Mouse (Mus musculus): ENCODE data around the gene Pex16. TPM values are rescaled to one million over a fixed set of nuclear protein-coding genes. Genes with fewer than 3 reads are reported as not detected.
A peak's percentile ranks its signal among the peaks of the same experiment; 100 is the strongest.

The Pex16 gene
- polyA plus RNA-seq (2015; fragmentation: Nextera tagmentation; extraction: Ambion mirVana): 41.3 and 47.5 TPM in 2 replicates

DNA sequence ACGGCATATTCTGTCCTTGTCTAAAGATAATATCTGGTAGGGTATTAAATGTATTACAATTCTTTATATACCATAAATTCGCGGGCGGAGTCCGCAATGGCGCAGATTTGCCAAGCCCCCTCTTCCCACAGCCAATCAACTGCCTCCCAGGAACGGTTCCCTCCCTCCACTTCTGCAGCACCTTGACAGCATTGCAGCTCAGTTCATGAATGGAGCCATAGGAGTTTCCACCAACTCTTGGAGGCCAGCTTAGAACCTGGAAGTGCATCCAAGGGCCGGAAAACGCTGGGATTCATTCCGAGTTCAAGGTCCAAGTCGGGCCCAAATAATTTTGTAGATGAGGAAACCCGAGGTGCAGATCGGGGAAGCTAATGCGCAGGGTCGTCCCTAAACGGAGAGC lies at the start of gene Pex16, which contains the start of gene Large2:
Gene Pex16, plus strand, starts transcription at position 163 of the 400 bp plus-strand sequence.
Gene Large2, minus strand, starts transcription at position 356 of the 400 bp plus-strand sequence.
- H3K27ac ChIP-seq: peak within 1 kb of the TSS; percentile 85
- peak within 1 kb of the TSS; percentile 85 for H3K4me3 ChIP-seq
- H3K4me1 ChIP-seq: peaks cover 53% of the 10 kb centered on the region
- ATAC-seq (replicated peaks): peak; percentile 53
- H3K4me2 ChIP-seq: peak within 1 kb of the TSS; percentile 84
- 6% methylated on average over 16 of the region's 16 CpGs for WGBS
- H3K9me3 ChIP-seq: no peaks in the 10 kb centered on the region
- H3K36me3 ChIP-seq (replicated peaks): peaks cover 9% of the 10 kb centered on the region; the same call in 1 of the 2 replicates
- peak within 1 kb of the TSS; percentile 65 for H3K9ac ChIP-seq
- peaks cover 20% of the 10 kb centered on the region for H3K27me3 ChIP-seq (replicated peaks)

- no peak for ATAC-seq (replicated peaks)
- 84% methylated on average over 7 of the region's 7 CpGs for WGBS
These were observed 48.8 kb upstream of the Pex16 start for GRCm38 (mm10) chr2:92325676-92326075.

DNA sequence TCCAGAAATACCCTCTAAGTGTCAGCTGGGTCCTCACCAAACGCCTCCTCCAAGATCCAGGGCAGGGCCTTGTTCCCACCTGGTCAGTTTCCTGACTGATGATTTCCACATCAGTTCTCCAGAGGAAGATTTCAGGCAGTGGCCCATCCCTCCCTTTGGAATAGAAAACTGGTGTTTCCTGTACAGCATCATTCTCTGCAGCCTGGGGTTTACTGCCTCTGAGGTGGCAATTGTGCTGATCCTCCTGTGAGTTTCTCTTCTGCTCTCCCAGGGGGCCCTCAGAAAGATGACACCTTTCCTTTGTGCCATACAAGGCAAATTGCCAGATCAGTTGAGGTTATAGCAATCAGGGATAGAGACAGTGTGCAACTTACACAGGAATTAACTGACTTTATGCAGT lies 48.3 kb upstream of the Pex16 start:
- Histone ChIP-seq H3K9ac (no peak overlapping the region), H3K36me3 (replicated peaks) (peaks cover 6% of the 10 kb centered on the region), H3K4me1 (no peaks in the 10 kb centered on the region), H3K4me2 (no peak overlapping the region), H3K9me3 (no peaks in the 10 kb centered on the region), H3K27me3 (replicated peaks) (no peaks in the 10 kb centered on the region), H3K4me3 (no peak overlapping the region), H3K27ac (no peak overlapping the region)
- WGBS: 86% methylated on average over 1 of the region's 1 CpGs
- no peak for ATAC-seq (replicated peaks)

More at GRCm38 (mm10) chr2:92325676-92326075, 48.8 kb upstream of the Pex16 start:
- Histone ChIP-seq H3K9ac (no peak overlapping the region), H3K9me3 (no peaks in the 10 kb centered on the region), H3K4me3 (no peak overlapping the region), H3K4me1 (no peaks in the 10 kb centered on the region), H3K4me2 (no peak overlapping the region), H3K36me3 (replicated peaks) (peaks cover 6% of the 10 kb centered on the region), H3K27me3 (replicated peaks) (no peaks in the 10 kb centered on the region), H3K27ac (no peak overlapping the region)

DNA sequence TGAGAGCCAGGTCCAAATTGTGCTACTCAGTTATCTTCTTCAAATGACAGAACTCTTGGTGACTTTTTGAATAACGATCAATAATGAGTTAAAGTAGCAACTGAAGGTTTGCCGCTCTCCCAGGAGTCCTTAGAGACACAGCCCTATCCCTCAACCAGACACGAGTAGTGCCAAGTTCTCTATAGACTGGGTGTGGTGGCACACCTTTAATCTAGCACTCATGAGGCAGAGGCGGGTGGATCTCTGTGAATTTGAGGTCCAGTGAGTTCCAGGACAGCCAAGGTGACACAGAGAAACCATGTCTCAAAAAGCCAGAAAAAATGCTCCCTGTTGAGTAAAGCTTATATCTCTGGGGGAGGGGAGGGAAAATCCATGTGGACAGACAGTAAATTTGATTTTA lies 46.9 kb upstream of the Pex16 start:
- WGBS: 91% methylated on average over 4 of the region's 4 CpGs
- Histone ChIP-seq H3K27ac (no peak overlapping the region), H3K4me2 (no peak overlapping the region), H3K4me3 (no peak overlapping the region), H3K9me3 (no peaks in the 10 kb centered on the region), H3K9ac (no peak overlapping the region), H3K27me3 (replicated peaks) (no peaks in the 10 kb centered on the region), H3K36me3 (replicated peaks) (peaks cover 3% of the 10 kb centered on the region; the same call in 1 of the 2 replicates), H3K4me1 (no peaks in the 10 kb centered on the region)
- no peak for ATAC-seq (replicated peaks)

GRCm38 (mm10) chr2:92328206-92328605 lies 46.3 kb upstream of the Pex16 start:
- 91% methylated on average over 8 of the region's 8 CpGs for WGBS
- Histone ChIP-seq H3K4me1 (no peaks in the 10 kb centered on the region), H3K27me3 (replicated peaks) (no peaks in the 10 kb centered on the region), H3K36me3 (replicated peaks) (no peaks in the 10 kb centered on the region; the same call in 1 of the 2 replicates), H3K9ac (no peak overlapping the region), H3K4me3 (no peak overlapping the region), H3K27ac (no peak overlapping the region), H3K9me3 (no peaks in the 10 kb centered on the region), H3K4me2 (no peak overlapping the region)
- ATAC-seq (replicated peaks): no peak

DNA sequence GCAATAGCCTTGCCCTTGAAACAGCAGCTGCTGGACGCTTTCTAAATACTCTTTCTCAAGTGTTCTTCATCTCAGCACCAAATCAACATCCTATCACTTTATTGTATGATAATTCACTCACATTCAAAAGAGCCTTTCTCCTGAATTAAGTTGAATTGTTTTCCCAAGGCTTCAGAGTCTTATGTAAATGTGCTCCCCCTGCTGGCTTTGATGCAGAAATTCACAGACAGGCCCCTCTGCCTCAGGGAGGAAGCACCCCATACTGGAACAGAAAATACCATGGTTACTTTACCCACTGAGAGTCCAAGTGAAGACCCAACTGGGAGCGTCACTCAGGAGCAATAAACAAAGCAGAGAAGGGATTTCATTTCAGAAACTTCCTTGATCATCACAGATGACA lies 43.6 kb upstream of the Pex16 start:
- H3K4me3 ChIP-seq: no peak overlapping the region
- H3K9me3 ChIP-seq: no peaks in the 10 kb centered on the region
- H3K9ac ChIP-seq: no peak overlapping the region
- no peaks in the 10 kb centered on the region for H3K27me3 ChIP-seq (replicated peaks)
- H3K36me3 ChIP-seq (replicated peaks): peaks cover 10% of the 10 kb centered on the region
- ATAC-seq (replicated peaks): 0 out of 2 replicates have a peak, but pooled peaks have one; percentile 39
- H3K4me1 ChIP-seq: no peaks in the 10 kb centered on the region
- H3K27ac ChIP-seq: no peak overlapping the region
- H3K4me2 ChIP-seq: no peak overlapping the region
- WGBS: 60% methylated on average over 2 of the region's 2 CpGs

DNA sequence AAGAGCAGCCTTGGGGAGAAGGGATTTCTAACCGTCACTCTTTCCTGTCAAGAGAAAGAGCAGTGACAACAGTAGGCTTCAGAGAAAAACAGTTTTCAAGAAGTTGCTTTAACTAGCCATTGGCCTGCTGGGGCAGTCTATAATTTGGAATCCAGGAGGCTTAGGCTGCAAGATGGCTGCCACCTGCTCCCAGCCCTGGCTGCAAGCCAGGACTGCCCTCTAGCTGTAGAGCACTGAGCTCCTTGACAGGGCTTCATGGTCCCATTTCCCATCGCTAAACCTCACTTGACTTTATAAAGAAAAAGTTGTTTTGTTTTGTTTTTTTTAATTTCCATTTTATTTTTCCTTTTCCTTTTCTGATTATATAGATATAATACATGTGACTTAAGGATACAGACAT lies 43.1 kb upstream of the Pex16 start:
- H3K9me3 ChIP-seq: no peaks in the 10 kb centered on the region
- H3K4me3 ChIP-seq: no peak overlapping the region
- ATAC-seq (replicated peaks): no peak
- no peaks in the 10 kb centered on the region for H3K4me1 ChIP-seq
- H3K27me3 ChIP-seq (replicated peaks): no peaks in the 10 kb centered on the region
- no peak overlapping the region for H3K27ac ChIP-seq
- no peak overlapping the region for H3K4me2 ChIP-seq
- WGBS: 76% methylated on average over 2 of the region's 2 CpGs
- H3K9ac ChIP-seq: no peak overlapping the region
- H3K36me3 ChIP-seq (replicated peaks): peaks cover 10% of the 10 kb centered on the region

GRCm38 (mm10) chr2:92331871-92332270 lies 42.6 kb upstream of the Pex16 start:
- Histone ChIP-seq H3K4me1 (no peaks in the 10 kb centered on the region), H3K27me3 (replicated peaks) (no peaks in the 10 kb centered on the region), H3K36me3 (replicated peaks) (peaks cover 10% of the 10 kb centered on the region), H3K9ac (no peak overlapping the region), H3K9me3 (no peaks in the 10 kb centered on the region), H3K4me2 (no peak overlapping the region), H3K4me3 (no peak overlapping the region), H3K27ac (no peak overlapping the region)
- 95% methylated on average over 2 of the region's 2 CpGs for WGBS
- ATAC-seq (replicated peaks): no peak

- Histone ChIP-seq H3K9me3 (no peaks in the 10 kb centered on the region), H3K27me3 (replicated peaks) (no peaks in the 10 kb centered on the region), H3K36me3 (replicated peaks) (0 out of 2 replicates have a peak, but pooled peaks cover 5% of the 10 kb centered on the region), H3K4me1 (no peaks in the 10 kb centered on the region), H3K9ac (no peak overlapping the region), H3K27ac (no peak overlapping the region), H3K4me2 (no peak overlapping the region), H3K4me3 (no peak overlapping the region)
- ATAC-seq (replicated peaks): no peak
These were observed 32.1 kb upstream of the Pex16 start for GRCm38 (mm10) chr2:92342418-92342817.

- Histone ChIP-seq H3K36me3 (replicated peaks) (peaks cover 32% of the 10 kb centered on the region; the same call in 1 of the 2 replicates), H3K27ac (no peak overlapping the region), H3K9me3 (no peaks in the 10 kb centered on the region), H3K9ac (no peak overlapping the region), H3K27me3 (replicated peaks) (no peaks in the 10 kb centered on the region), H3K4me1 (no peaks in the 10 kb centered on the region), H3K4me3 (no peak overlapping the region), H3K4me2 (no peak overlapping the region)
- 93% methylated on average over 2 of the region's 2 CpGs for WGBS
- no peak for ATAC-seq (replicated peaks)
These were observed 27.3 kb upstream of the Pex16 start for GRCm38 (mm10) chr2:92347191-92347590.

DNA sequence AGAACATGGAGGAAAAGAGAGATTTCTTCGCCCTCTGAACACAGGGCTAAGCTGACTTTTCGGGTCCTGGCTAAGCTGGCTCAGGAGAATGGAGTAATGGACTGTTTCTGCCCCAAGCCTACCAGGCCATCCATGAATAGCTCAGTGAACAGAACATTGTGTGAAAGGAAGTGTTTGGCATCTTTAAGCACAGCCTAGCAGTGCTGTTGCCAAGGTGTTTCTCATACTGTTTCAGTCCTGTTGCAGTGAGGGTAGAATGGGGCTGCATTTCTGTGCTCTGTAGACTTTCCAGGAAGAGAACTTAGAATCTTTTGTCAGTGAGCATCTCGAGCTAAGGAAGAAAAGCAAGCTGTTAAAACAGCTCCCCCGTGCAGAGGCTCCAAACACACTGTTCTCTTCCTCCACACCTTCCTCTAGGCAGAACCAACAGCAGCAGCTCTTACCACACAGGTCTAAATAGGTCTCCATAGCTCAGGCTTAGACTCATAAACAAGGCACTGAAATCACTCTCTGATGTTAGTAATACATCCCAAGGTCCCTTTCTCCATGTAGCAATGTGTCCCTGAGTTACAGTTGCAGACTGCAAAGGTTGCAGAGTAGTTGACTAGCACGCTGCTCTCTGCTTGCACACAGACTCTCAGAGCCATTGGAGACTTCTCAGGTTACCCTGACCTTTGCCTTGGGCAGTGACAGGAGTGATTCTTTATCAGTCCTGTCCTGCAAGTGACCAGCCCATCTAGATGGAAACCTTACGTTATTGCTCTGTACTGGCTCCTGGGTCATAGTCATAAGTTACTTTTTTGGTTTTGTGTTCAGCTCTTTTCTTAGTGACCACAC lies 24.7 kb upstream of the Pex16 start:
- H3K27ac ChIP-seq: no peak overlapping the region
- no peak for ATAC-seq (replicated peaks)

GRCm38 (mm10) chr2:92350686-92351085 lies 23.8 kb upstream of the Pex16 start:
- Histone ChIP-seq H3K4me1 (no peaks in the 10 kb centered on the region), H3K4me3 (no peak overlapping the region), H3K36me3 (replicated peaks) (peaks cover 34% of the 10 kb centered on the region; the same call in 1 of the 2 replicates), H3K27me3 (replicated peaks) (no peaks in the 10 kb centered on the region), H3K27ac (no peak overlapping the region), H3K4me2 (no peak overlapping the region), H3K9ac (no peak overlapping the region), H3K9me3 (no peaks in the 10 kb centered on the region)
- ATAC-seq (replicated peaks): no peak
- 90% methylated on average over 5 of the region's 5 CpGs for WGBS

More for the DNA sequence above, 24.7 kb upstream of the Pex16 start:
- H3K4me3 ChIP-seq: no peak overlapping the region
- WGBS: 80% methylated on average over 6 of the region's 6 CpGs
- no peaks in the 10 kb centered on the region for H3K4me1 ChIP-seq
- no peak overlapping the region for H3K4me2 ChIP-seq
- H3K36me3 ChIP-seq (replicated peaks): peaks cover 34% of the 10 kb centered on the region; the same call in 1 of the 2 replicates
- H3K27me3 ChIP-seq (replicated peaks): no peaks in the 10 kb centered on the region
- no peaks in the 10 kb centered on the region for H3K9me3 ChIP-seq
- no peak overlapping the region for H3K9ac ChIP-seq

- no peaks in the 10 kb centered on the region for H3K27me3 ChIP-seq (replicated peaks)
- 27% methylated on average over 5 of the region's 5 CpGs for WGBS
- no peak overlapping the region for H3K27ac ChIP-seq
- H3K9me3 ChIP-seq: no peaks in the 10 kb centered on the region
- no peak overlapping the region for H3K9ac ChIP-seq
- H3K4me3 ChIP-seq: no peak overlapping the region
- H3K4me1 ChIP-seq: no peaks in the 10 kb centered on the region
- no peak for ATAC-seq (replicated peaks)
- no peak overlapping the region for H3K4me2 ChIP-seq
- H3K36me3 ChIP-seq (replicated peaks): peaks cover 46% of the 10 kb centered on the region; the same call in 1 of the 2 replicates
These were observed 21.1 kb upstream of the Pex16 start for GRCm38 (mm10) chr2:92353402-92353801.

All from midbrain, embryonic 15.5 days (tissue).